Mouse (Mus musculus) stomach, postnatal 0 days (tissue): Measurements from ENCODE around the gene 2610528J11Rik.

Experiments used
- CTCF ChIP-seq: IDR thresholded peaks from 2 replicates; pipeline ENCODE4 v1.5.1; 2016; ENCODE audit warnings: antibody characterized with exemption, low read depth, mild to moderate bottlenecking, moderate library complexity
- EP300 ChIP-seq: optimal IDR thresholded peaks from 2 replicates; pipeline ENCODE3; 2016; ENCODE audit warnings: antibody characterized with exemption

DNA sequence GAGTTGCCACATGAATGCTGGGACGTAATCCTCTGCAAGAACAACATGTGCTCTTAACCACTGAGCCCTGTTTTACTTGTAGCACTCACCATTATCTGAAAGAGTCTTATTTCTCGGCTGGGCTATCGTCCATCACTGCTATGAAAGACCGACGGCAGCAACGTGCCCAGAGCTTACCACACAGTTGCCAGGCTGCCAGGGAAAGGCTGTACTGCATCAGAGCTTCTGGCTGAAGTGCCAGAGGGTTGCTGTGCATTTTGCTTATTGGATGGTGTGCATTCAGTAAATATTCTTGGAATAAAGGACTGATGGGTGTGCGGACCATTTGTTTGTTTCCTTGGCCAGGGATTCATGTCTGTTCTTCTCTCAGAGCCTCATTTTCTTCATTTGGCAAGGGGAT is 2.8 kb upstream of the 2610528J11Rik start:
- TF ChIP-seq CTCF (no peak), EP300 (no peak)
